In genomic region chr1:164457531-164458244, GRCm38 (mm10) we compare ENCODE assay signal across 8 mouse cellular contexts. TPM values are rescaled to one million over a fixed set of nuclear protein-coding genes. Genes with fewer than 3 reads are reported as not detected.
DNase-seq lines count a peak whose midpoint lies in the region; ATAC-seq and TF ChIP-seq lines count a peak whose summit lies in the region.

No protein-coding gene starts in this region.

- peaks cover 29% of the 10 kb centered on the region for H3K27me3 ChIP-seq in embryonic facial prominence, embryonic 11.5 days (ENCODE audit: control insufficient read depth, insufficient read depth, low read length)
- no peaks in the 10 kb centered on the region for H3K27me3 ChIP-seq in heart, postnatal 0 days (ENCODE audit: control insufficient read depth, insufficient read depth, low read length)
- peaks cover 41% of the 10 kb centered on the region for H3K27me3 ChIP-seq in limb, embryonic 14.5 days (ENCODE audit: control insufficient read depth, insufficient read depth, low read length)
- H3K27me3 ChIP-seq in midbrain, embryonic 13.5 days, result peaks cover 8% of the 10 kb centered on the region; the same call in 1 of the 2 replicates
- H3K27me3 ChIP-seq in testis, adult 2 months (ENCODE audit: control insufficient read depth, insufficient read depth, low read length), result no peaks in the 10 kb centered on the region

- no peaks in the 10 kb centered on the region for H3K9me3 ChIP-seq in embryonic facial prominence, embryonic 11.5 days (replicated peaks; ENCODE audit: control insufficient read depth, low read length)
- no peaks in the 10 kb centered on the region for H3K9me3 ChIP-seq in heart, postnatal 0 days (replicated peaks; ENCODE audit: control insufficient read depth, low read length)
- no peaks in the 10 kb centered on the region for H3K9me3 ChIP-seq in limb, embryonic 14.5 days (ENCODE audit: control insufficient read depth, low read length)
- no peaks in the 10 kb centered on the region for H3K9me3 ChIP-seq in midbrain, embryonic 13.5 days

- no peak for TF ChIP-seq CTCF in heart, postnatal 0 days (IDR thresholded peaks at IDR 0.05; ENCODE audit: low read depth)
- TF ChIP-seq CTCF in testis, adult 2 months (IDR thresholded peaks at IDR 0.05; ENCODE audit: control insufficient read depth, insufficient read depth, insufficient replicate concordance, low read depth, low read length), result no peak

- no peak for TF ChIP-seq EP300 in heart, postnatal 0 days (IDR thresholded peaks at IDR 0.05; ENCODE audit: low read depth)

- no peaks in the 10 kb centered on the region; the same call in 1 of the 2 replicates for H3K4me1 ChIP-seq in embryonic facial prominence, embryonic 11.5 days (ENCODE audit: control insufficient read depth, insufficient read depth, low read length)
- H3K4me1 ChIP-seq in heart, postnatal 0 days (ENCODE audit: control insufficient read depth, insufficient read depth), result peaks cover 23% of the 10 kb centered on the region
- H3K4me1 ChIP-seq in limb, embryonic 14.5 days (ENCODE audit: control insufficient read depth, insufficient read depth, low read length), result peaks cover 11% of the 10 kb centered on the region
- H3K4me1 ChIP-seq in midbrain, embryonic 13.5 days (replicated peaks), result peaks cover 67% of the 10 kb centered on the region
- H3K4me1 ChIP-seq in testis, adult 2 months (ENCODE audit: control insufficient read depth, insufficient read depth, low read length), result peaks cover 15% of the 10 kb centered on the region

- H3K27ac ChIP-seq in embryonic facial prominence, embryonic 11.5 days (replicated peaks; ENCODE audit: low read depth, low read length), result peak overlapping the region; percentile 35; the same call in 1 of the 2 replicates
- peak overlapping the region; percentile 97 for H3K27ac ChIP-seq in heart, postnatal 0 days (ENCODE audit: low read depth)
- H3K27ac ChIP-seq in limb, embryonic 14.5 days (replicated peaks; ENCODE audit: low read depth, low read length), result peak overlapping the region; percentile 29; the same call in 1 of the 2 replicates
- H3K27ac ChIP-seq in midbrain, embryonic 13.5 days, result peak overlapping the region; percentile 98
- peak overlapping the region; percentile 3; the same call in 1 of the 2 replicates for H3K27ac ChIP-seq in testis, adult 2 months (ENCODE audit: control insufficient read depth, insufficient read depth, low read depth, low read length)

- H3K9ac ChIP-seq in embryonic facial prominence, embryonic 11.5 days (replicated peaks; ENCODE audit: low read length), result peak overlapping the region; percentile 62
- peak overlapping the region; percentile 91 for H3K9ac ChIP-seq in heart, postnatal 0 days (replicated peaks; ENCODE audit: low read depth, low read length)
- H3K9ac ChIP-seq in limb, embryonic 14.5 days (ENCODE audit: low read depth, low read length, severe bottlenecking), result peak overlapping the region; percentile 52
- H3K9ac ChIP-seq in midbrain, embryonic 13.5 days (replicated peaks), result peak overlapping the region; percentile 88

- H3K4me2 ChIP-seq in embryonic facial prominence, embryonic 11.5 days (ENCODE audit: low read depth, low read length), result peak overlapping the region; percentile 87
- H3K4me2 ChIP-seq in heart, postnatal 0 days (ENCODE audit: low read depth, low read length), result peak overlapping the region; percentile 71
- peak overlapping the region; percentile 80 for H3K4me2 ChIP-seq in limb, embryonic 14.5 days (replicated peaks; ENCODE audit: low read depth, low read length, severe bottlenecking)
- H3K4me2 ChIP-seq in midbrain, embryonic 13.5 days (replicated peaks), result peak overlapping the region; percentile 78

- under 1% methylated on average over 59 of the region's 76 CpGs for WGBS in embryonic facial prominence, embryonic 11.5 days
- under 1% methylated on average over 59 of the region's 76 CpGs for WGBS in heart, postnatal 0 days
- under 1% methylated on average over 48 of the region's 76 CpGs for WGBS in limb, embryonic 14.5 days
- WGBS in midbrain, embryonic 13.5 days, result 0% methylated on average over 65 of the region's 76 CpGs

- no peaks in the 10 kb centered on the region for H3K36me3 ChIP-seq in embryonic facial prominence, embryonic 11.5 days (replicated peaks; ENCODE audit: control insufficient read depth, insufficient read depth, low read depth, low read length)
- peaks cover 9% of the 10 kb centered on the region for H3K36me3 ChIP-seq in heart, postnatal 0 days (replicated peaks; ENCODE audit: control insufficient read depth, insufficient read depth, low read length)
- H3K36me3 ChIP-seq in limb, embryonic 14.5 days (ENCODE audit: control insufficient read depth, insufficient read depth, low read length), result no peaks in the 10 kb centered on the region
- H3K36me3 ChIP-seq in midbrain, embryonic 13.5 days, result peaks cover 8% of the 10 kb centered on the region
- H3K36me3 ChIP-seq in testis, adult 2 months (ENCODE audit: control insufficient read depth, insufficient read depth, low read length), result no peaks in the 10 kb centered on the region

- peak; percentile 13; the same call in 1 of the 2 replicates for ATAC-seq in cerebellum, adult (ENCODE audit: insufficient number of reproducible peaks, low FRiP score, low TSS enrichment)
- ATAC-seq in embryonic facial prominence, embryonic 11.5 days (replicated peaks; ENCODE audit: insufficient number of reproducible peaks, low FRiP score, low TSS enrichment, low read depth), result peak; percentile 73
- ATAC-seq in heart, postnatal 0 days (ENCODE audit: insufficient read depth, low read depth), result peak; percentile 73
- ATAC-seq in limb, embryonic 14.5 days (ENCODE audit: low FRiP score, low read depth), result peak; percentile 91
- peak; percentile 84 for ATAC-seq in midbrain, embryonic 13.5 days

- H3K4me3 ChIP-seq in embryonic facial prominence, embryonic 11.5 days (ENCODE audit: low read depth, low read length), result peak overlapping the region; percentile 60
- H3K4me3 ChIP-seq in heart, postnatal 0 days (ENCODE audit: low read depth, low read length), result peak overlapping the region; percentile 67
- peak overlapping the region; percentile 64 for H3K4me3 ChIP-seq in limb, embryonic 14.5 days (replicated peaks; ENCODE audit: low read length)
- peak overlapping the region; percentile 80 for H3K4me3 ChIP-seq in midbrain, embryonic 13.5 days (replicated peaks)
- peak overlapping the region; percentile 84 for H3K4me3 ChIP-seq in testis, adult 2 months (ENCODE audit: control insufficient read depth, low read depth, low read length)

- no peak for TF ChIP-seq POLR2A in limb, embryonic 14.5 days (IDR thresholded peaks at IDR 0.05; ENCODE audit: borderline replicate concordance, extremely low read depth, insufficient read depth, insufficient read length)
- no peak for TF ChIP-seq POLR2A in testis, adult 2 months (IDR thresholded peaks at IDR 0.05; ENCODE audit: control insufficient read depth, low read depth, low read length)

- DNase-seq in cerebellum, adult 8-10 months, result no peak
- DNase-seq in NIH3T3 (ENCODE audit: low read depth), result peak; percentile 69
- DNase-seq in embryonic facial prominence, embryonic 11.5 days (ENCODE audit: low spot score), result peak; percentile 75
- DNase-seq in heart, postnatal 0 days (ENCODE audit: low spot score), result peak; percentile 53
- DNase-seq in limb, embryonic 14.5 days (ENCODE audit: low spot score), result peak; percentile 47

RNA-seq across cellular contexts. Expression of gene Atp1b1, which starts 0.5 kb away (rescaled TPM):
- 11.6 and 11.9 TPM in 2 replicates for polyA plus RNA-seq in embryonic facial prominence, embryonic 11.5 days (2014; fragmentation: Nextera tagmentation; extraction: Ambion mirVana)
- total RNA-seq in heart, postnatal 0 days (2014; rRNA removed; ENCODE audit: low replicate concordance), result 149 and 175 TPM in 2 replicates
- 308 TPM in 2 replicates for polyA plus RNA-seq in heart, postnatal 0 days (2015; fragmentation: Nextera tagmentation; extraction: Ambion mirVana)
- polyA plus RNA-seq in limb, embryonic 14.5 days (2012; rRNA removed), result 11.0 and 12.7 TPM in 2 replicates
- polyA plus RNA-seq in limb, embryonic 14.5 days (2014; fragmentation: Nextera tagmentation; extraction: Ambion mirVana), result 11.2 and 11.3 TPM in 2 replicates
- polyA plus RNA-seq in midbrain, embryonic 13.5 days (2015; fragmentation: Nextera tagmentation; extraction: Ambion mirVana), result 90.1 and 91.0 TPM in 2 replicates
- 11.9 and 15.8 TPM in 2 replicates for polyA plus RNA-seq in testis, adult 2 months (2012; rRNA removed)

Comparison
In these comparisons a context has a peak if more than half of its experiments do, and no peak if none do; other contexts are left out.
1. ATAC-seq: peak in every context shown above with its lines; median percentile 91 in limb, embryonic 14.5 days; 84 in midbrain, embryonic 13.5 days; 73 in embryonic facial prominence, embryonic 11.5 days; 73 in heart, postnatal 0 days; 13 in cerebellum, adult.
2. H3K27ac ChIP-seq: peak in every context shown above with its lines; median percentile 98 in midbrain, embryonic 13.5 days; 97 in heart, postnatal 0 days; 35 in embryonic facial prominence, embryonic 11.5 days; 29 in limb, embryonic 14.5 days; 3 in testis, adult 2 months.